Mouse (Mus musculus): ENCODE results near the gene Masp2.

The Masp2 gene

GRCm38 (mm10) chr4:148639455-148639854 is 37.1 kb downstream of the Masp2 start:
- peak in 1 of 2 experiments; percentile 32 for DNase-seq

GRCm38 (mm10) chr4:148641121-148641520 is 38.8 kb downstream of the Masp2 start:
- peak; percentile 71 to 87 for DNase-seq

- no peak for DNase-seq
Observed at GRCm38 (mm10) chr4:148643291-148644156, 41.2 kb downstream of the Masp2 start, which contains the start of gene Gm572. Gm572 (plus strand) TSS chr4:148643317.

- peak; percentile 87 to 90 for DNase-seq
Observed at GRCm38 (mm10) chr4:148644157-148644511, 41.8 kb downstream of the Masp2 start.

- peak in 1 of 2 experiments; percentile 32 for DNase-seq
Observed at GRCm38 (mm10) chr4:148644926-148645325, 42.6 kb downstream of the Masp2 start.

- peak in 1 of 2 experiments; percentile 26 for DNase-seq
Observed at GRCm38 (mm10) chr4:148646616-148647015, 44.3 kb downstream of the Masp2 start.

GRCm38 (mm10) chr4:148649309-148649708 is 47.0 kb downstream of the Masp2 start:
- DNase-seq: peak in 1 of 2 experiments; percentile 35

GRCm38 (mm10) chr4:148651045-148651444 is 48.7 kb downstream of the Masp2 start:
- DNase-seq: peak; percentile 42 to 51

- peak; percentile 55 to 81 for DNase-seq
Observed at GRCm38 (mm10) chr4:148654701-148655398, 52.5 kb downstream of the Masp2 start.

- DNase-seq: no peak
Observed at GRCm38 (mm10) chr4:148656691-148657258, 54.4 kb downstream of the Masp2 start.

- no peak for DNase-seq
Observed at GRCm38 (mm10) chr4:148657776-148658175, 55.4 kb downstream of the Masp2 start.

- no peak for DNase-seq
Observed at GRCm38 (mm10) chr4:148660174-148660573, 57.8 kb downstream of the Masp2 start.

GRCm38 (mm10) chr4:148662168-148662965 is 60.0 kb downstream of the Masp2 start:
- peak; percentile 77 to 92 for DNase-seq

- no peak for DNase-seq
Observed at GRCm38 (mm10) chr4:148663326-148663725, 61.0 kb downstream of the Masp2 start.

GRCm38 (mm10) chr4:148664021-148664420 is 61.7 kb downstream of the Masp2 start:
- DNase-seq: no peak

Measured in kidney, postnatal 36 days (tissue).